Mouse (Mus musculus) telencephalon, adult 2 months (tissue): ENCODE results near the gene Chaf1a.
"Not testable (repeated sequence)": the region's sequence is repeated elsewhere in the genome, so short reads cannot be mapped to it uniquely, and the experiment has no call there.

Experiments
- DNase-seq: peaks from one replicate; pipeline ENCODE4 v3.0.0-alpha.2; 2011; ENCODE audit warnings: low read depth, low spot score

Chaf1a gene

GRCm38 (mm10) chr17:56038583-56039261 is 1.5 kb upstream of the Chaf1a start:
- no peak for DNase-seq

- DNase-seq = no peak
These were observed 894 bp upstream of the Chaf1a start for GRCm38 (mm10) chr17:56039345-56039744.

GRCm38 (mm10) chr17:56040857-56041163 is 571 bp downstream of the Chaf1a start:
- DNase-seq = no peak

GRCm38 (mm10) chr17:56051369-56051768 is 11.1 kb downstream of the Chaf1a start:
- no peak for DNase-seq

- no peak for DNase-seq
These were observed 14.7 kb downstream of the Chaf1a start for GRCm38 (mm10) chr17:56054938-56055337.

- no peak for DNase-seq
These were observed 15.9 kb downstream of the Chaf1a start for GRCm38 (mm10) chr17:56055945-56056678.

GRCm38 (mm10) chr17:56057381-56058120 is 17.3 kb downstream of the Chaf1a start:
- no peak for DNase-seq

GRCm38 (mm10) chr17:56062081-56062480 is 21.8 kb downstream of the Chaf1a start:
- DNase-seq = no peak

GRCm38 (mm10) chr17:56065715-56066114 is 25.5 kb downstream of the Chaf1a start:
- not testable (repeated sequence) for DNase-seq

- DNase-seq = no peak
These were observed 26.2 kb downstream of the Chaf1a start for GRCm38 (mm10) chr17:56066451-56066850.

- DNase-seq = no peak
These were observed 28.8 kb downstream of the Chaf1a start for GRCm38 (mm10) chr17:56069066-56069465.

- DNase-seq = no peak
These were observed 30.9 kb downstream of the Chaf1a start for GRCm38 (mm10) chr17:56071126-56071525.

- no peak for DNase-seq
These were observed 32.0 kb downstream of the Chaf1a start for GRCm38 (mm10) chr17:56072243-56072642.

- peak; percentile 42 for DNase-seq
These were observed 34.0 kb downstream of the Chaf1a start for GRCm38 (mm10) chr17:56074097-56074826.

- DNase-seq = peak; percentile 96
These were observed 34.6 kb downstream of the Chaf1a start, which contains the start of gene Ubxn6 for GRCm38 (mm10) chr17:56074827-56075208. Ubxn6 (minus strand) TSS chr17:56075028.

- no peak for DNase-seq
These were observed 37.3 kb downstream of the Chaf1a start for GRCm38 (mm10) chr17:56077523-56077922.

GRCm38 (mm10) chr17:56078361-56078760 is 38.1 kb downstream of the Chaf1a start:
- not testable (repeated sequence) for DNase-seq

GRCm38 (mm10) chr17:56078880-56079795 is 38.9 kb downstream of the Chaf1a start, which contains the start of gene Hdgfl2:
Hdgfl2 (plus strand) TSS chr17:56079634.
- peak; percentile 100 for DNase-seq

- DNase-seq = no peak
These were observed 39.7 kb downstream of the Chaf1a start for GRCm38 (mm10) chr17:56079921-56080320.

GRCm38 (mm10) chr17:56080781-56081585 is 40.7 kb downstream of the Chaf1a start:
- peak; percentile 63 for DNase-seq
